Mouse (Mus musculus) E14TG2a.4 (cell line): Measurements from ENCODE around the gene Usp37.
A peak's percentile ranks its signal among the peaks of the same experiment; 100 is the strongest.
"Not testable (repeated sequence)": the region's sequence is repeated elsewhere in the genome, so short reads cannot be mapped to it uniquely, and the experiment has no call there.

Experiments used
- H3K27me3 ChIP-seq: 2 replicates; pipeline ENCODE4 v1.6.1; 2014; ENCODE audit warnings: low read length, control low read depth; ENCODE audit not compliant: insufficient read depth
- H3K36me3 ChIP-seq: 2 replicates; pipeline ENCODE4 v1.6.1; 2014; ENCODE audit warnings: low read length, control low read depth; ENCODE audit not compliant: insufficient read depth
- H3K4me1 ChIP-seq: replicated peaks from 2 replicates; pipeline ENCODE4 v1.6.1; 2014; ENCODE audit warnings: low read depth, low read length, control low read depth
- H3K4me3 ChIP-seq: replicated peaks from 2 replicates; pipeline ENCODE4 v1.5.1; 2014; ENCODE audit warnings: mild to moderate bottlenecking, low read length
- H3K9me3 ChIP-seq: 2 replicates; pipeline ENCODE4 v1.6.1; 2014; ENCODE audit warnings: low read length, control low read depth
- CTCF ChIP-seq: conservative IDR thresholded peaks from 2 replicates; pipeline ENCODE4 v1.5.1; 2014; ENCODE audit warnings: low read length
- NANOG ChIP-seq: IDR thresholded peaks from 2 replicates; pipeline ENCODE4 v1.6.1; 2014; ENCODE audit warnings: borderline replicate concordance, low read length, mixed read lengths
- POU5F1 ChIP-seq: IDR thresholded peaks from 2 replicates; pipeline ENCODE4 v1.6.1; 2014; ENCODE audit warnings: low read length, borderline replicate concordance

Gene Usp37

GRCm38 (mm10) chr1:74412711-74413110, 131.4 kb downstream of the Usp37 start:
- Histone ChIP-seq H3K36me3 (no peaks in the 10 kb centered on the region), H3K27me3 (peaks cover 6% of the 10 kb centered on the region; the same call in 1 of the 2 replicates), H3K9me3 (no peaks in the 10 kb centered on the region), H3K4me1 (peaks cover 29% of the 10 kb centered on the region), H3K4me3 (no peak overlapping the region)
- TF ChIP-seq CTCF (no peak), POU5F1 (no peak), NANOG (no peak)

- Histone ChIP-seq H3K36me3 (no peaks in the 10 kb centered on the region), H3K4me1 (peaks cover 29% of the 10 kb centered on the region), H3K4me3 (no peak overlapping the region), H3K27me3 (peaks cover 6% of the 10 kb centered on the region; the same call in 1 of the 2 replicates), H3K9me3 (no peaks in the 10 kb centered on the region)
- no peak for TF ChIP-seq NANOG
- TF ChIP-seq POU5F1, result no peak
- TF ChIP-seq CTCF, result no peak
Measured at GRCm38 (mm10) chr1:74411753-74412325, 132.2 kb downstream of the Usp37 start.

GRCm38 (mm10) chr1:74408589-74409504, 135.2 kb downstream of the Usp37 start, which contains the start of gene Vil1:
Gene Vil1, plus strand, starts transcription at chr1:74409376.
- peaks cover 6% of the 10 kb centered on the region; the same call in 1 of the 2 replicates for H3K27me3 ChIP-seq
- H3K4me3 ChIP-seq, result peak within 1 kb of the TSS; percentile 37
- H3K4me1 ChIP-seq, result peaks cover 13% of the 10 kb centered on the region
- H3K9me3 ChIP-seq, result no peaks in the 10 kb centered on the region
- H3K36me3 ChIP-seq, result no peaks in the 10 kb centered on the region
- no peak for TF ChIP-seq NANOG
- no peak for TF ChIP-seq POU5F1
- TF ChIP-seq CTCF, result no peak

- TF ChIP-seq CTCF (no peak), POU5F1 (no peak), NANOG (no peak)
- Histone ChIP-seq H3K27me3 (0 out of 2 replicates have a peak, but pooled peaks cover 3% of the 10 kb centered on the region), H3K4me1 (peaks cover 26% of the 10 kb centered on the region), H3K9me3 (no peaks in the 10 kb centered on the region), H3K36me3 (no peaks in the 10 kb centered on the region), H3K4me3 (no peak overlapping the region)
Measured at GRCm38 (mm10) chr1:74404206-74404605, 139.9 kb downstream of the Usp37 start.

- H3K27me3 ChIP-seq, result 0 out of 2 replicates have a peak, but pooled peaks cover 3% of the 10 kb centered on the region
- TF ChIP-seq NANOG, result no peak
- TF ChIP-seq POU5F1, result no peak
- TF ChIP-seq CTCF, result no peak
Measured at GRCm38 (mm10) chr1:74401015-74401702, 142.9 kb downstream of the Usp37 start.

GRCm38 (mm10) chr1:74400531-74400930, 143.6 kb downstream of the Usp37 start:
- Histone ChIP-seq H3K27me3 (0 out of 2 replicates have a peak, but pooled peaks cover 3% of the 10 kb centered on the region), H3K4me3 (no peak overlapping the region), H3K9me3 (no peaks in the 10 kb centered on the region), H3K36me3 (no peaks in the 10 kb centered on the region), H3K4me1 (peaks cover 39% of the 10 kb centered on the region)
- no peak for TF ChIP-seq POU5F1
- no peak for TF ChIP-seq NANOG
- no peak for TF ChIP-seq CTCF

More at GRCm38 (mm10) chr1:74401015-74401702, 142.9 kb downstream of the Usp37 start:
- Histone ChIP-seq H3K4me1 (peaks cover 36% of the 10 kb centered on the region), H3K9me3 (no peaks in the 10 kb centered on the region), H3K4me3 (no peak overlapping the region), H3K36me3 (no peaks in the 10 kb centered on the region)

GRCm38 (mm10) chr1:74397919-74398451, 146.1 kb downstream of the Usp37 start:
- peak; percentile 78 for TF ChIP-seq CTCF
- TF ChIP-seq NANOG, result no peak
- peaks cover 65% of the 10 kb centered on the region for H3K4me1 ChIP-seq
- peak overlapping the region; percentile 80 for H3K4me3 ChIP-seq
- no peaks in the 10 kb centered on the region for H3K9me3 ChIP-seq
- peaks cover 19% of the 10 kb centered on the region for H3K36me3 ChIP-seq
- H3K27me3 ChIP-seq, result peaks cover 5% of the 10 kb centered on the region; the same call in 1 of the 2 replicates

GRCm38 (mm10) chr1:74397268-74397918, 146.7 kb downstream of the Usp37 start:
- Histone ChIP-seq H3K9me3 (no peaks in the 10 kb centered on the region), H3K4me1 (peaks cover 70% of the 10 kb centered on the region), H3K4me3 (peak overlapping the region; percentile 80), H3K27me3 (peaks cover 5% of the 10 kb centered on the region; the same call in 1 of the 2 replicates), H3K36me3 (peaks cover 19% of the 10 kb centered on the region)
- TF ChIP-seq CTCF (peak; percentile 19), POU5F1 (no peak), NANOG (no peak)

GRCm38 (mm10) chr1:74396456-74397222, 147.4 kb downstream of the Usp37 start:
- H3K4me3 ChIP-seq, result peak overlapping the region; percentile 80
- peaks cover 67% of the 10 kb centered on the region for H3K4me1 ChIP-seq
- H3K36me3 ChIP-seq, result peaks cover 19% of the 10 kb centered on the region
- H3K9me3 ChIP-seq, H3K27me3 ChIP-seq: not testable (repeated sequence)
